Mouse (Mus musculus) kidney, adult 8-10 months (tissue): ENCODE measurements at regions not wholly inside any gene's neighbourhood (a gene's known extent, or its start where the extent isn't known, plus 50 kb on each side); places are given as distances from the start of the nearest gene placed in this dataset.

Experiments used
- DNase-seq, 2 experiments: peaks; one replicate each; pipeline ENCODE4 v3.0.0; 2022

DNA sequence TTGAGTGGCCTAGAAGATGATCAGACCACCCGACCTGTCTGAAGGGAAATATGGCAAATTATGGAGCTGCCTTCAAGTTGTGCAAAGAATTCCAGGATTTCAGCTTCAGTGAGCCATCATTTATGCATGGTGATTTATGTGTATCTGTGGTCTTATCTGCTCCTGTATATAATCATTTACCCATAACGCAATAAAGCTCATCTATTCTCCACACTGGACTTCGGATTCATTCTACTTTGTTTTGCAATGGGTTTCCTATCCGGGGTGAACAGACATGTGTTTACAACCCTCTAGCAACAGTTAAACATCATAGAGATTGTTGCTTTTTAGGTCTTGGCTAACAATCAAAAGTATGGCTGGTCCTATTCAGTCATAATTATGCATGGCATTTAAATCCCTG is 145.1 kb downstream of the Pcdh10 start:
- DNase-seq = no peak

DNA sequence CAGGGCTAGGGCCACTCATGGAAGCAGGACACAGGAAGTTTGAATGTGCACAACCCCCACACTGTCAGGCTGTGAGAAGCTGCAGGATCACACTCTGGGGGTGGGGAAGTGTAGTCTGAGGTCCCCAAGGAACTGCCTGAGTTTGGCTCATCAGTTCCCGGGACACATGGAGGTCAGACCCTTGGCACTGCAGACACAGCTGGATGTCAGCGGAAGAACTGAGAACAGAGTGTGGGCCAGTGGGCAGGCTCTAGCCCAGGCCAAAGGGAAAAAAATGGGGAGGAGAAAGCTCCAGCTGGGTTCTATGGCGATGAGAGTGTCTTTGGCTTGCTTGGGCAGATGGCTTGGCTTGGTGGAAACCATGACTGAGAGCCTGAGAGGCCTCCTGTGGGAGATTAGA is 168.9 kb downstream of the Pcdh10 start:
- no peak for DNase-seq

DNA sequence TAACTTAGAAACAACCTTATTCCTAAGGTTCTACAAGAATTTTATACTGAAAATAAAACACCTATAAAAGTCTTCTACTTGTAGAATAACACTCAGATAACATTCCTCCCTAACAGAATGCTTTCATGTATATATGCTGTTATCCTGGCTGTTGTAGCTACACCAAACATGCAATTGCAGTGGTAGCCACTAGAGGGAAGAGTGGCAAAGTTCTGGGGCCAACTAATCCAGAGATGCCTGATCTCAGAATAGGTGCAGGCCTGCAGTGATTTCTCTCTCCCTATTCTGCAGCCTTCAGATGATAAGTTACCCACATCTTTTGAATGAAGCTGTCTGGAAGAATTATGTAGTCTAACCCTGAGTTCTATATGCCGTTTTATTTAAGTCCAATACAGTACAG is 177.5 kb downstream of the Pcdh10 start:
- DNase-seq = peak in 1 of 2 experiments; percentile 42

DNA sequence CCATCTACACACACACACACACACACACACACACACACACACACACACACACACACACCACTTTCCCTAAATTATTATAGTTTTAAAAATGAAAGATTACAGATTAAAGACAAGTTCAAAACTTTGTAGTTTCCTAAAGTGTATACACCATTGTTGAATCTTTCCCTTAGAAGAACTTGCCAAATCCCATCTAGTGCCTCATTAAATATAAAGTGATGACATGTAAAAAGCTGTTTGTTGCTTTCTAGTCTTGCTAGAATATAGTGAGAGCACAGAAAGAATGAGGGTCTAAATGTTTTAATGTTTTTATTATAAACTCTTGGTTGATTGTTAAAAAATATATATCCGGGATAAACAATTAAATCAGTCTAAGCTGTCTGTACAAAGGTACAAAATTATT is 194.8 kb downstream of the Pcdh10 start:
- DNase-seq = no peak

DNA sequence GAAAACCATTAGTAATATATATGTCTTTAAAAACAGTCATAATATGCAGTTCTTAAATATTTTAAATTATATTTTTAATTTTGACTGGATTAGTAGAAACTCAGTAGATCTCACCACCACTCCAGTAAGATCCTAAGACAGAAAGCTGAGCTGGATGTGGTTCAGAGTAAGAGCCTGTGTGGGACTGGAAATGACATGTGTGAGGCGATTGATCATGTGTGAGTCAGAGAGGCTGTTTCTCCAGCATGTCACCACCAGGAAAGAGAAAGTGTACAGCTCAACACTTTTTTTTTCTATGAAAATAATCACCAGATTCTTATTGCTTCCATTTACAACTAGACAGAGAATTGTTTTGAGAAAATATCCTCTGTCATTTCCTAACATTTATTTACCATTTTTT is 198.8 kb downstream of the Pcdh10 start:
- DNase-seq = no peak

DNA sequence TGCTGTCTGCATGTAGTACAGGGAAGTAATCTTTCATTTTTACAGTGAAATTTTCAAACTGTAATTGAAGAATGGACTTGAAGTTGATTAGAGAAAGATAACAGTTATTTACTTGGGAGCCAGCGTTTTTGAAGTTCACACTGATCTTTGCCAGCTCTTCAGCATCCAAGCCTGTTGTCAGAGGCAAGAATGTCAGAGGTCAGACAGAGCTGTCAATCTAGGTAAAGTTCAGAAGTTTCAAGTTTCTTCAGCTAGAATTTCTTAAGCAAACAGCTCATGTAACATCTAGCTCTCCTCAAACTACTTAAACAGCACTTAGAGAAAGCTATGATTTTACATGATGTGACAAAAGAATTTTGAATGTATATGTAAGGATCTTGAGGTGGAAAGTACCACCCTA is 215.4 kb downstream of the Pcdh10 start:
- DNase-seq = no peak

DNA sequence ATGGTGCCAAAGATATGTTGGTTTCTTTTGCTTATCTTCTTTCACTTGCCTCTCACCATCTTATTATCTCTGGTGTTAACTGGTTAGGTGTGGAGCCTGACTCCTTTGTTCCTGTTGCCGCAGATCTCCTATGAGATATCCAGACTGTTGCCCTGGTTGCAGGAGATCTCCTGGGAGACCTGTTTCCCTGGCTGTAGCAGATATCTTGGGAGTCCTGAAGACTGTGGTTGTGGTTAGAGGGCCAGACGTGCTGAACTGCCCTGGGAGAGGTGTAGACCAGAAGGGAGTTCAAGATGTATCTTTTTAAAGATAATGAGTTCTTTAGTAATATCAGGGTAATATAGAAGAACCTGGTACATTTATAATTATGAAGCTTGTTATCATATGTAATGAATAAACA is 224.1 kb downstream of the Pcdh10 start:
- DNase-seq = no peak

DNA sequence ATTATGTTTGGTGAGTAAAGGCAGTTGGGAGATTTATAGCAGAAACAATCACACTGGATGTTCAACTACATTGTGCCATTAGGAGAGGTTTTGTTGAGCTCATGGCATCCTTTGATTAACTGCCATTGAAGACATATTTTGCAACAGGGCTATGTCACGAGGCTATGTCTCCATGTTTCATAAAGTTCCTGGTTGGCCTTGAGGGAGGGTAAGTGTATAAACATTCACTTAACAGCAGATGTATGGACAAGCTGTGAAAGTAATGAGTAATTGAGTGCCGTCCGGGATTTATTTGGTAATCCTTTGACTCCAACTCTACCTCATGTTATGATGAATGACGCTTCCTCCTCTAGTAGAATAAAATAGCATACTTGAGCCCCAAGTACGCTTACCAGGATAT is 225.0 kb downstream of the Pcdh10 start:
- DNase-seq = no peak

DNA sequence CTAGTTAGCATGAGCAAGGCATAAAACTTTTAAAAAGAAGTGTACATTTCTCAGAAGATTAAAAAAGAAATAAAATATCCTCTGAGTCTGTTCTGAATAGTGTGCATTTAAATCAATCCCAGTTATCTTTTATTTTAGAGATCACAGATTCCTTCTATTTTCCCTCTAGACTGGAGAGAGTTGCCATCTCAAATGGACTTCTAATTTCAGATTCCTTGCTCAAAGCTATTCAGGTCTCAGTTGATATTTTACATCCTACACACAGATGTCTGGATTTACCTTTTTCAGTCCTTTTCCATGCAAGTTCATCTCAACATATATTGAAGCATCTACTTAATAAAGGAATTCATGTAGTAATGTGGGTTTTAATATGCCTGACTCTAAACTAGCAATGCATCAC is 242.5 kb downstream of the Pcdh10 start:
- DNase-seq = no peak

DNA sequence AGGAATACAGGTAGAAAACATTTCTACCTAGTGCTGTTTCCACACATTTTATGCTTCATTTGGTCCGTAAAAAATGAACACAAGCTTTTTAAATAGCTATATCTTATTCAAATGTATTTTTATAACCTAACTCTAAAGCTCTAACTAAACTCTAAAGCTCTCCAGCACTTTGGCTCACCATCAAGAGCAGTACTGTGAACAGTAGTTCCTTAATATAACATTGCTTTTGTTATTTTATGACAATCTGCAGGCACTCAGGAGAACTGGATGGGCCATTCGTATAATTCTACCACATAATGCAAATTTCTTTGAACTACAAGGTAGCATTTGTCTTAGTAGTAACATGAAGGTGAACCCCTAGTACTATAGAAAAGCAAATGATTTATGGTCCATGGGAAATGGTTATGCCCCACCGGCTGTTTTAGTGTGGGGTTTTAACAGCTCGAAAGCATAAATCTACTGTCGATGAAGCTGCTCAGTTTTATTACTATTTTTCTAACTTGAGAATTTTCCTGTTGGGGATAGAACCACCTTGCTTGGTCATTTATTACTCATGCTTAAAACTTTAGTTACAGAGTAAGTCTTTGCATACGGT is 267.8 kb downstream of the Pcdh10 start:
- DNase-seq = no peak

DNA sequence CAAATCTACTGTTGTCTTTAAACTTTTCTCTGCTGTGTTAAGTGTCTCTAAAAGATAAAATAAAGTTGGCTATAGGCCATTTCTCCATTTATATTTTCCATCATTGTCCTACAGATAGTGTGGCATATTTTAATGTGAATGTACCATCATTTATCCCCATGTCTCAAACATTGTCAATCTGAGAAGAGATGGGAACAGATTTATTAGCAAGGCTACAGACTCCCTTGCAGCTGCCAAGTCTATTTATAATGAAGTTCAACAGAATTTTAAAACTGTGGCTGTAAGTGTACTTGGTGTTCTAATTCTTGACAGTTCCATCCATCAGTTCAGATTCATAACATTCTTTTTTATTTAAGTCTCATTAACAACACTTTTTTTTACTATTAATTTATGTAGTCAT is 271.2 kb downstream of the Pcdh10 start:
- DNase-seq = no peak

DNA sequence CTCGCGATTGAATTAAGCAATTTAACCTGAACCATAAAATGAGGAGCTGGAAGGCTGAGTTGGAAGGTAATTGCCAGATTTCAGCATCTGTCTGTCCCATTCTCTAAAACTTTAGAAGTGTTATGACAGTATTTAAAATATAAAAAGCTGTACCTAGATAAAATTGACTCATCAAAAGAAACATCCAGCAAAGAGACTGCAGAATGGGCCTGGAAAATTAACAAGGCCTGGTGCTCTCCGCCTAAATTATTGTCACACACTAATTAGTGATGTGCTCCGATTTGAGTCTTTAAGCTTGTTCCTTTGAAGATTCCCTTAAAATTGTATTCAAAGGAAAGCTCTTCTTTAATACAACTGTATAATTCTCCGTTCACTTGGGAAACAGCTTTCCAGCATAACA is 278.8 kb downstream of the Pcdh10 start:
- no peak for DNase-seq

DNA sequence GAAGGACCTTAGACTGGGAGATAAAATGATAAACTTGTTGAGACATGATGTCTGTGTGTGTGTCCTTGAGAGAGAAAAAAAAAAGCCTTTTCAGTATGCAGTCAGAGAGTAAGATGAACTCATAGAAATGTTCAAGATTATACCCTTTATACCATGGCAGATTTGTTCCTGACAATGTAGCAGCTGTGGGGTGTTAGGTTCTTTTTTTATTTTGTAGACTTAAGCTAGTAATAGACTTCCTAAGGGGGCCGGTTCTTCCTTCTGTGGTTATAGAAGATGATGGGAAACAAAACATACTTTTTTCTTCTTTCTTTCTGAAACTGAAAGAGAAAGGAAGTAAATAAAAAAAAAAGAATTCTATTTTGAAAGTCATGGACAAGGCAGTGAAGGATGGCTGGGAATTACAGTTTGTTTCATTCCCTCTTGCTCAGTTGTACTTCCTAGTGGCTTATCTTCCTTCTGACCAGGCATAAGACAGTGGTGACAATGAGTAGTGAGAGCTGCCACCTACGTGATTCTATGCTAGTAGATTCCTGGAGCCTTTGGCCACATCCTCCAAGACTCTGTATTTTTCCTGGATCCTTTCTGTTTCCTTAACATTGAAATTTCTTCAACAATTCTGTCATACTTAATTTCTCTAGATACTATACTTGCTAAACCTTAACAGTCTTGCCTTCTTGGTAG is 280.0 kb downstream of the Pcdh10 start:
- DNase-seq = no peak

DNA sequence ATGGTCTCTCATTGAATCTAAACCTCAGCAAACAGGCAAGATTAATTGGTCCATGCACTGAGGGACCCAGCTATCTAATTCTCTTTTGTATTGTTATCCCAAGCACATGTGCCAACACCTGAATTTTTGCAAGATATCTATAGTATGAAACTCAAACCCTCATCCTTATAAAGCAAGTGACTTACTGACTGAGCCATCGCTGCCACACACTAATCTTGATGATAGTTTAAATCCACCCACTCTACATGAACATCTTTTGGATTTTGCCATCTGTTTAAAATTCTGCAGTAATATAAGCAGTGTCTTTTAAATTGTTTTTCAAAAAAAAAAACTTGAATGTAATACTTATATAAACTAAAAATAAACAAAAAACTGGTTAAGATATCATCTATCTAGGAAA is 280.9 kb downstream of the Pcdh10 start:
- DNase-seq = no peak

DNA sequence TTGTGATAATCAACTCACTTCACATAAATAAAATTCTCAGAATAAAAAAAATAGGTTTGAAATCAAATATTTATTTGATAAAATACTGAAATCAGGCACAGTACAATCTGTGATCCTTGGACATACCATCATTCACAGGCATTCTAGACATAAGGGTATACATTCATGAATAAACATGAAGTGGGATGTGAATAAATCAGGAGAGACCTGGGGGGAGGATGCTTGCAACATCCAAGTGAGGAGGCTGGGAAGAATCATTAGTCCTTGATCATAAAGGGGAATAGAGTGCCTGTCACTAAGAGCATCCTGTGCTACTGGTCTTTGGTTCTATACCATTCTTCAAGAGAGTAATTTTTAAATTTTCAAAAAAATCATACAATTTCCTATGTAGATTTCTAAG is 292.2 kb downstream of the Pcdh10 start:
- no peak for DNase-seq

DNA sequence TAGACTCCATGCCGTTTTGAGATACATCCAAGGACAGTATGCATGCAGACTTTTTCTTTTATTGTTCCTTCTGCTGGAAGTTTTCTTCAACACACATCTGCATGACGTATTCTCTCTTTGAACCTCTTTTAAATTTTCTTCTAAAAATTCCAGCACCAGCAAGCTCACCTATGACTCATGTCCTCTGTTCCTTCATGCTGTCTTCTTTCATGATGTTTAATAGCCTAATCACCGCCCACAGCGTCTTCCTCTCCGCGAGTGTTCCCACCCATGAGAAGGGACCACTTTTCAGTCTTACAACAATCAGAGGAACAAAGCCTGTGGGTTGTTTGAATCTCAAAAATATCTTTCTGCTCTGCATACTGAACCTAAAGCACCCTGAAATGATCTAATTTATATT is 299.5 kb downstream of the Pcdh10 start:
- no peak for DNase-seq

DNA sequence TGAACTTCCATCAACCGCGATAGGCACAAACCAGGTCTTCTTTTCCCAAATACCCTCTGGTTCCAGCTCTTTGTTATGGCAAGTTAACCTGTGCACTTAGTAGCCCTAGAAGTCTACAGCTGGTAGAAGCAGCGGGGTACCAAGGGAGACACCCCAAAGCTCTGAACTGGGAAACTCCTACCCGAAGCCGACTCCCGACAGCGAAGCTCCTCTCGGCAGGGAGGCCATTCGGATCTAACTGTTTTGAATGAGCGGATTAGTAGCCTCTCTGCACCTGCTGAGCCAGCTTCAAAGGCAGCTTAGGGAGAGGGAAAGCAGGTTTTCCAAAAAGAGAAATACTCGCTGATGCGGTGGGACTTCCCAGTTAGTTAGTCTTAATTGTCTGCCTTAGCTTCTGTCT is 303.2 kb downstream of the Pcdh10 start:
- DNase-seq = no peak

DNA sequence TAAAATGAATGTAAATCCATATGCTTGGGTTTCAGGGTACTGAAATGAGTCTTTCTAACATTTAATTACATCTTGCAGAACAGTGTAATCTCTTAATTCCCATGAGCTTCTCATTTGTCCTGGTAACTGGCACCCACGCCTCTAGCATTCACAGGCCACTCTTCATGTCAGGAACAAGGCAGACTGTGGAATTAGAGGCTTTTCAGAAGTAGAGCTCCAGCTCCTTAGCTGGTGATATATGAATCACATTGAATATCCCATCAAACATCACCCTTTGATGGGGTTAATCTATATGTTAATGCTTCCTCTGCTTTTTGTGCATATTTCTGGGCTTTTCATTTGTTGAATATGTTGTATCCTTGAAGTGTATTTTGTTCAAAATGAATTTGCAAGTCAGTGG is 329.7 kb downstream of the Pcdh10 start:
- no peak for DNase-seq
